Mouse (Mus musculus): ENCODE measurements at regions not wholly inside any gene's neighbourhood (a gene's known extent, or its start where the extent isn't known, plus 50 kb on each side); places are given as distances from the start of the nearest gene placed in this dataset.

- TF ChIP-seq CTCF (IDR thresholded peaks at IDR 0.05; ENCODE audit: extremely low read depth, insufficient read length, insufficient replicate concordance, low read depth, low read length) (no peak), POLR2A (IDR thresholded peaks at IDR 0.05; ENCODE audit: low read depth, low read length) (no peak)
These were observed 163.2 kb upstream of the Jun start for GRCm38 (mm10) chr4:95215187-95215586.
